Mouse (Mus musculus) cortical plate, adult 2 months (tissue): ENCODE measurements around the gene Cntrl. TPM values are rescaled to one million over a fixed set of nuclear protein-coding genes. Genes with fewer than 3 reads are reported as not detected.

Source experiments
- H3K27ac ChIP-seq: fragments of 200-500 bp; 2 replicates; pipeline ENCODE4 v1.5.1; 2012; ENCODE audit warnings: low read length, control low read depth, inconsistent platforms; ENCODE audit not compliant: insufficient read depth
- H3K4me1 ChIP-seq: fragments of 200-500 bp; 2 replicates; pipeline ENCODE4 v1.6.1; 2011; ENCODE audit warnings: low read length; ENCODE audit not compliant: control insufficient read depth, insufficient read depth
- H3K4me3 ChIP-seq: fragments of 200-500 bp; 2 replicates; pipeline ENCODE4 v1.5.1; 2011; ENCODE audit warnings: mild to moderate bottlenecking, low read length, control low read depth; ENCODE audit not compliant: insufficient read depth
- CTCF ChIP-seq: fragments of 200-500 bp; IDR thresholded peaks from 2 replicates; pipeline ENCODE4 v1.5.1; 2011; ENCODE audit warnings: mild to moderate bottlenecking, control low read depth, low read length; ENCODE audit not compliant: insufficient read depth; ENCODE audit errors: extremely low read depth
- POLR2A ChIP-seq: fragments of 200-500 bp; IDR thresholded peaks from 2 replicates; pipeline ENCODE4 v1.6.1; 2011; ENCODE audit warnings: mild to moderate bottlenecking, low read length, control low read depth; ENCODE audit not compliant: insufficient read depth; ENCODE audit errors: extremely low read depth
- polyA plus RNA-seq: library from polyadenylated mRNA; depleted of rRNA; stranded (reverse); fragments of >200 nt; gene quantifications from 2 replicates; pipeline ENCODE4 v1.2.3, GENCODE M21; 2012

The Cntrl gene
- polyA plus RNA-seq, 1 experiment, result 14.9 TPM

DNA sequence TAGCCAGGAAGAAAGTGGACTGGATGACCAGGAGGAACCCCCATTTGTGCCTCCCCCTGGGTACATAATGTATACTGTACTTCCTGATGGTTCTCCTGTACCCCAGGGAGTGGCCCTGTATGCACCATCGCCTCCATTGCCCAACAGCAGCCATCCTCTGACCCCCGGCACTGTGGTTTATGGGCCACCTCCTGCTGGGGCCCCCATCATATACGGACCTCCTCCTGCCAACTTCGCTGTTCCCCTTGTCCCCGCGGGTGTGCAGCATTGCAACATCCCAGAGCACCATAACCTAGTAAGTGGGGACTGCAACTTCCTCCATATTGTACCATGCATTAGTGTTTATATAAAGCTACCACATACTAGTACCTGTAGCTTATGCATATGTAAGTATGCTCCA lies 43.9 kb downstream of the Cntrl start:
- Histone ChIP-seq H3K4me3 (no peak overlapping the region), H3K4me1 (no peaks in the 10 kb centered on the region), H3K27ac (no peak overlapping the region)
- TF ChIP-seq CTCF (no peak), POLR2A (no peak)

DNA sequence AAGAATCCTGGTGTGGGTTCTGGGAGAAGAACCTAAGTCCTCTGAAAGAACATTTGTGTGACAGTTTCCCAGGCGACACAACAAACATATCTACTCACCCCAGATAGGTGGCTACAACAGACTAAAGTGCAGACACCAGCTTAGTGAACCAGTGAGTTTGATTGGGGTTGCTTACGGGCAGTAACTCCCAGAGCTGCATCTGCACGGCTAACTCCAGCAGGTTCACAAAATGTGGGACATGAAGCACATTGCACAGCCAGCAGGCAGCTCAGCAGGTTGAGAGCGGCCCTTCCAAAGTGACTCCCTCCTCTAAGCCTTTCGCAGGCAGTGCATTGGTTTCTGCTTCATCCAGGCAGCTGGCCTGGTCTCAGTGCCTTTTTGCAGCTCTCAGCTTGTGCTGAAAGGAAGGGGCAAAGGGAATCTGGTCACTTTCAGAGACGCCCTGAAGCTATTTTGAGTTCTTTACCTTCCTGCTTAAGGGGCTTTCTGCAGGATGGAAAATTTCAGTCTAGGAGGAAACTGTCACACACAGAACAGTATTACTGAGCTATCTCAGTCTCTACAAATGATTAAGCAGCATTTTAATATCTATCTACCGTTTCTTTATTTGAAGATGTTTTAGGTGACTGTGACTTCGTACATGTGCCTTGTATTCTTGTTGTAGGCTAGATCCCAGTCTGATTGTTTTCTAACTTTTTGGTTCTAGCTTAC lies 44.7 kb downstream of the Cntrl start:
- Histone ChIP-seq H3K4me1 (no peaks in the 10 kb centered on the region), H3K4me3 (no peak overlapping the region), H3K27ac (no peak overlapping the region)
- TF ChIP-seq POLR2A (no peak), CTCF (no peak)

GRCm38 (mm10) chr2:35156985-35157384 lies 47.7 kb downstream of the Cntrl start:
- Histone ChIP-seq H3K4me1 (no peaks in the 10 kb centered on the region), H3K27ac (no peak overlapping the region), H3K4me3 (no peak overlapping the region)
- TF ChIP-seq POLR2A, result no peak
- no peak for TF ChIP-seq CTCF

GRCm38 (mm10) chr2:35157836-35158235 lies 48.5 kb downstream of the Cntrl start:
- no peak for TF ChIP-seq CTCF
- TF ChIP-seq POLR2A, result no peak
- Histone ChIP-seq H3K4me1 (no peaks in the 10 kb centered on the region), H3K27ac (no peak overlapping the region), H3K4me3 (no peak overlapping the region)

DNA sequence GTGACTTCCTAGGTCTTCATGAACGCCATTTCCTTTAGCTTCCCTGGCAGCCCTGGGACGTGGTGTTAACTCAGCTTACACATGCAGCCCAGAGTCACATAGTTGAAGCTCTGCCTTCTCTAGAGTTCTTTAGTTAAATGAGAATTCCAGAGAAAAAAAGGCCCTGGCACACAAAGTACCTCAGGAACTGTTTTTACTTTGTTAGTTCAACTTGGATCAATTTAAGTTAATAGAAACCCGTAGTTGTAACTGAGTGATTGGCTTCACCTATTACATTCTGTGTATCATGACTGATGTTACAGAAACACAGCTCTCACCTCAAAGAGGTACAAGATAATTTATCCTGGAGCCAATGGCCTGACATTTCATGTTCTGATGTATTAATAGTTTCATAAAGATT lies 49.1 kb downstream of the Cntrl start:
- TF ChIP-seq CTCF, result no peak
- TF ChIP-seq POLR2A, result no peak

GRCm38 (mm10) chr2:35160206-35160605 lies 50.9 kb downstream of the Cntrl start:
- H3K27ac ChIP-seq, result no peak overlapping the region
- no peak overlapping the region for H3K4me3 ChIP-seq
- no peak for TF ChIP-seq CTCF
- TF ChIP-seq POLR2A, result no peak
- no peaks in the 10 kb centered on the region for H3K4me1 ChIP-seq

More for the DNA sequence above, 49.1 kb downstream of the Cntrl start:
- H3K27ac ChIP-seq, result no peak overlapping the region
- H3K4me3 ChIP-seq, result no peak overlapping the region
- H3K4me1 ChIP-seq, result no peaks in the 10 kb centered on the region

GRCm38 (mm10) chr2:35161846-35162488 lies 52.7 kb downstream of the Cntrl start:
- no peak overlapping the region for H3K27ac ChIP-seq
- H3K4me1 ChIP-seq, result no peaks in the 10 kb centered on the region
- no peak overlapping the region for H3K4me3 ChIP-seq
- no peak for TF ChIP-seq POLR2A
- TF ChIP-seq CTCF, result no peak

- no peak for TF ChIP-seq CTCF
- TF ChIP-seq POLR2A, result no peak
- Histone ChIP-seq H3K27ac (no peak overlapping the region), H3K4me1 (no peaks in the 10 kb centered on the region), H3K4me3 (no peak overlapping the region)
Measured at GRCm38 (mm10) chr2:35163396-35163795, 54.1 kb downstream of the Cntrl start.

DNA sequence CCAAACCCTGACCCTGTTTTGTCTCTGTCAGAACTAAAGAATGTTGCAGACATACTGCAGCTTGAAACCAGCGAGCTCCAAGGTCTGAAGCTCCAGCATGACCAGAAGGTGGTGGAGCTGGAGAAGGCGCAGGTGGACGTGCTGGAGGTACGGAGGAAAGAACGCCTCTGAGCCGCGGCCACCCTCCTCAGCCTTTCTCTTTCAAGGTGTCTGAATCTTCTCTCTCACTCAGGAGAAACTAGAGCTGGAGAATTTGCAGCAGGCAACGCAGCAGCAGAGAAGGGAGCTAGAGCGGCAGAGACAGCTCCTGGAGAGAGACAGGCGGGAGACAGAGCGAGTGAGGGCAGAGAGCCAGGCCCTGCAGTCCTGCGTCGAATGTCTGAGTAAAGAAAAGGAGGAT lies 56.1 kb downstream of the Cntrl start:
- H3K4me3 ChIP-seq, result no peak overlapping the region
- H3K4me1 ChIP-seq, result no peaks in the 10 kb centered on the region
- no peak overlapping the region for H3K27ac ChIP-seq
- no peak for TF ChIP-seq CTCF
- TF ChIP-seq POLR2A, result no peak

DNA sequence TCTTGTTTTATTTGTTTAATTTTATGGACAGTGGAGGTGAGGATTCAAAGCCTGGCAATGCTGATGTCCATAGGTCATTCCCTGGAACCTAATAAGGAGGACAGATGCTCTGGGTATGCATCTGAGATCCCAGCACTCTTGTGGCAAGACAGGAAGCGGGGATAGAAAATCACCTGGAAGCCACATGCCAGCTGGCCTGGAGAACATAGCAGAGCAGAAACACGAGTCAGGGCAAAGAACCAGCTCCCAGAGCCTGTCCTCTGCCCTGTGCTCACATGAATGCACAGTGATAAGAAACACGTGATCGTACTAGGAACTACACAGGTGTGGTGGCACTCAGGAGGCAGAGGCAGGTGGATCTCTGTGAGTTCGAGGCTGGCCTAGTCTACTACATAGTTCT lies 57.5 kb downstream of the Cntrl start:
- no peaks in the 10 kb centered on the region for H3K4me1 ChIP-seq

More for the DNA sequence above, 57.5 kb downstream of the Cntrl start:
- TF ChIP-seq CTCF (no peak), POLR2A (no peak)
- H3K4me3 ChIP-seq, result no peak overlapping the region
- no peak overlapping the region for H3K27ac ChIP-seq
